Mouse (Mus musculus): ENCODE data around the gene Duoxa2. TPM values are rescaled to one million over a fixed set of nuclear protein-coding genes. Genes with fewer than 3 reads are reported as not detected.
A peak's percentile ranks its signal among the peaks of the same experiment; 100 is the strongest.

The Duoxa2 gene
- polyA plus RNA-seq, 1 experiment from 2014 or later, result not detected

DNA sequence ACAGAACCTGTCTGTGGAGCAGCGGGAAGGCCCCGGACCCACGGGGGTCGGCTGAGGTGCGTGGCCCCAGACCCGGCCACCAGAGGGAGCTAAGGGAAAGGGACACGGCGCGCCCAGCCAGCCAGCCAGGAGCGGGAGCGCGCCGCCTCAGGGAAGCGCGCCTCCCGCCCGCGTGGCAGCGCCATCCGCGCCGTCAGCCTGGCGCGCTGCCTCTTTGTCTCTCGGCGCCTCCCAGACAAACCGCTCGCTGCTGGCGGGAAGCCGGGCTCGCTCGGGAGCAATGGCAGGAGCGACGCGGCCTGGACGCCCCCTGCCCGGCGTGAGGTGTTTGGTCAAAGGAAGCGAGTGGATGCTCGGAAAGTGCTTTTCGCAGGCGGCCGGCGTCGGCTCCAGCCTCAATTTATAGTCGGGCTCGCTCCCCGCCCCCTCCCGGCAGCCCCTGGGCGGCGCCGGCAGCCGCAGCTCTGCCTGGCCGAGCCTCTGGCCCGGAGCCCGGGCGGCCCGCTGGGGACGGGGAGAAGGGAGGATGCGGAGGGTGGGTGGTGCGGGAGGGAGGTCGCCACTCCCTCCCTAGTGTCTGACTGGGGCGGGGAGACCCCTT lies 49.9 kb downstream of the Duoxa2 start:
- no peak for TF ChIP-seq EP300 (IDR thresholded peaks at IDR 0.05; ENCODE audit: low read depth)
- peak; percentile 86 for TF ChIP-seq CTCF (IDR thresholded peaks at IDR 0.05; ENCODE audit: low read depth)
- Histone ChIP-seq H3K4me3 (ENCODE audit: low read depth, low read length) (peak overlapping the region; percentile 69), H3K36me3 (replicated peaks; ENCODE audit: insufficient read depth, low read length) (0 out of 2 replicates have a peak, but pooled peaks cover 3% of the 10 kb centered on the region), H3K27ac (ENCODE audit: low read depth) (peak overlapping the region; percentile 70), H3K4me1 (ENCODE audit: insufficient read depth) (peaks cover 13% of the 10 kb centered on the region), H3K4me2 (ENCODE audit: low read depth, low read length) (peak overlapping the region; percentile 89), H3K27me3 (ENCODE audit: insufficient read depth, low read length) (no peaks in the 10 kb centered on the region), H3K9ac (replicated peaks) (peak overlapping the region; percentile 77), H3K9me3 (ENCODE audit: low read length) (no peaks in the 10 kb centered on the region)
- DNase-seq (peak; percentile 87), ATAC-seq (peak; percentile 91)
- 2% methylated on average over 47 of the region's 63 CpGs for WGBS (ENCODE audit: insufficient replicate concordance)

DNA sequence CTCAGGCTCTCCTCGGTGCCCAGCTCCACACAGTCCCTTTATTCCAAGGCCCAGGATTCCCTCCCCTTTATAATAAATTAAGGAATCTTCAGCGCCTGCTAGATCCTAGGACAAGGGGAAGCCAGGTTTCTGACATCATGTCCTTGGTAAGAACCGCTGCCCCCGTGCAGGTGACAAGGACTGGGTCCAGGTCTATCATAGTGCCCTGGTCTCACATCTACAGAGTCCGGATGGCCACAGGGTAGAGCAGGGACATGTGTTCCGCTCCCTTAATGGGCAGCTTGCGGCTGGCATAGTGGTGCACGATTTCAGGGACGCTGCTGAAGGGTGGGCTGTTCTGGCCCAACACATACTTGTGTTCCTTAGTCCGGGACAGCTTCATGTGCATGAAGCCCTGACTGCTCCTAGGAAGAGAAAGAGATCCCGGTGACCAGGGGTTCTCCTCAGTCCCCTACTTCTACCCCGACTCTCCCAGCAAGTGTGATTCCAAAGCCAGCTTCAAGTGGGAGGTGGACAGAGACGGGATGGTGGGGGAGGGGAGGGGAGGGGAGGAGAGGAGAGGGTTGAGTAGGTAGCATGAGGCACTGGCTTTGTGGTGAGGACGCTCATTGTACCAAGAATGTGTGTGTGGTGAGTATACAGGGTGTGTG lies 50.6 kb downstream of the Duoxa2 start:
- H3K36me3 ChIP-seq (replicated peaks; ENCODE audit: insufficient read depth, low read length), result 0 out of 2 replicates have a peak, but pooled peaks cover 3% of the 10 kb centered on the region
- TF ChIP-seq CTCF (IDR thresholded peaks at IDR 0.05; ENCODE audit: low read depth) (no peak), EP300 (IDR thresholded peaks at IDR 0.05; ENCODE audit: low read depth) (no peak)
- DNase-seq, result peak; percentile 30
- 27% methylated on average over 14 of the region's 14 CpGs for WGBS (ENCODE audit: insufficient replicate concordance)
- peak overlapping the region; percentile 89 for H3K4me2 ChIP-seq (ENCODE audit: low read depth, low read length)
- no peaks in the 10 kb centered on the region for H3K27me3 ChIP-seq (ENCODE audit: insufficient read depth, low read length)
- peak overlapping the region; percentile 70; the same call in 1 of the 2 replicates for H3K27ac ChIP-seq (ENCODE audit: low read depth)
- H3K9ac ChIP-seq (replicated peaks), result peak overlapping the region; percentile 77
- peak overlapping the region; percentile 69 for H3K4me3 ChIP-seq (ENCODE audit: low read depth, low read length)
- H3K4me1 ChIP-seq (ENCODE audit: insufficient read depth), result peaks cover 13% of the 10 kb centered on the region
- no peaks in the 10 kb centered on the region for H3K9me3 ChIP-seq (ENCODE audit: low read length)
- peak; percentile 47 for ATAC-seq

DNA sequence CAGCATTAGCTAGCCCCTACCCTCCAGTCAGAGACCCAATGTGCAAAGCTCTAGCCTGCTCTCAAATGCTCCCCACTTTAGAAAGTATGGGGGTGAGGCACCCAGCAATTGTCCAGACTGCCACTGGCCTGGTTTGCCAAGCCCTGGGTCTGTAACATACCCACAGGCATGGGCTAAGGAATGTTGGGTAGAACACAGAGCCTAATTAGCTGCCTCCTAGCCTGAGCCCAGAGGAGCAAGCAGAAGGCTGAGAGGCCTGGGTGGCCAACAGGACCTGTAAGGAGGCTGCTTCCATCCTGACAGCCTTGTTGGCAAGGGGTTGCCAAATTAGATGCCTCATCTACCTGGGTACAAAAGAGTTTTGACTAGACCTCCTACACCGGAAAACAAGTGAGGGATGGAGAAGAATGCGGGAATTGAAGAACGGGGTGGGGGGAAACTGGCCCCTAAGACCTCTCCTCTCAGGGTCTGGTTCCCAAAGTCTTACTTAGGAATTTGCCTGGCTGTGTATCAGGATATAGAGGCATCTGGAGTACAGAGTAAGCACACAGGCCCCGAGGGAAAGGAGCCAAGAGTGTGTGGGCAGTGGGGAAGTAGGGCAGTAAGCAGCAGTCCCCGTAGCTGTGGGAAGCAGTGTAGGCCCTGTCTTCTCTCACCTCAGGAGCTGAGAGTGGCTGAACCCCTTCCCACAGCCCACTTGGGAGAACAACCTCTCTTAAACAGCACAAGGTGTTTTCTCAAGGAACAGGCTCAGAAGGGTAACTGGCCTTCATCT lies 52.6 kb downstream of the Duoxa2 start:
- Histone ChIP-seq H3K9me3 (ENCODE audit: low read length) (no peaks in the 10 kb centered on the region), H3K4me2 (ENCODE audit: low read depth, low read length) (no peak overlapping the region), H3K4me3 (ENCODE audit: low read depth, low read length) (no peak overlapping the region), H3K27ac (ENCODE audit: low read depth) (no peak overlapping the region), H3K9ac (replicated peaks) (no peak overlapping the region), H3K36me3 (replicated peaks; ENCODE audit: insufficient read depth, low read length) (0 out of 2 replicates have a peak, but pooled peaks cover 3% of the 10 kb centered on the region), H3K27me3 (ENCODE audit: insufficient read depth, low read length) (no peaks in the 10 kb centered on the region), H3K4me1 (ENCODE audit: insufficient read depth) (peaks cover 13% of the 10 kb centered on the region)
- 71% methylated on average over 5 of the region's 5 CpGs for WGBS (ENCODE audit: insufficient replicate concordance)
- TF ChIP-seq CTCF (IDR thresholded peaks at IDR 0.05; ENCODE audit: low read depth) (no peak), EP300 (IDR thresholded peaks at IDR 0.05; ENCODE audit: low read depth) (no peak)
- DNase-seq (no peak), ATAC-seq (no peak)

- 73% methylated on average over 4 of the region's 4 CpGs for WGBS (ENCODE audit: insufficient replicate concordance)
- TF ChIP-seq EP300 (IDR thresholded peaks at IDR 0.05; ENCODE audit: low read depth) (no peak), CTCF (IDR thresholded peaks at IDR 0.05; ENCODE audit: low read depth) (no peak)
- ATAC-seq, result no peak
- Histone ChIP-seq H3K4me3 (ENCODE audit: low read depth, low read length) (no peak overlapping the region), H3K9ac (replicated peaks) (no peak overlapping the region), H3K4me1 (ENCODE audit: insufficient read depth) (peaks cover 13% of the 10 kb centered on the region), H3K4me2 (ENCODE audit: low read depth, low read length) (no peak overlapping the region), H3K27ac (ENCODE audit: low read depth) (no peak overlapping the region), H3K9me3 (ENCODE audit: low read length) (no peaks in the 10 kb centered on the region), H3K27me3 (ENCODE audit: insufficient read depth, low read length) (no peaks in the 10 kb centered on the region), H3K36me3 (replicated peaks; ENCODE audit: insufficient read depth, low read length) (peaks cover 5% of the 10 kb centered on the region; the same call in 1 of the 2 replicates)
- no peak for DNase-seq
These were observed 53.2 kb downstream of the Duoxa2 start for GRCm38 (mm10) chr2:122351931-122352329.

Other genes with a start within 250 kb of the Duoxa2 start
- 1.6 and 2.2 TPM in 2 replicates for gene Spg11, start 180.5 kb upstream of the Duoxa2 start, polyA plus RNA-seq (2015; fragmentation: Nextera tagmentation; extraction: Ambion mirVana)
- 1,317 and 1,377 TPM in 2 replicates for gene B2m, start 151.2 kb upstream of the Duoxa2 start, polyA plus RNA-seq (2015; fragmentation: Nextera tagmentation; extraction: Ambion mirVana)
- gene Trim69, start 138.2 kb upstream of the Duoxa2 start, polyA plus RNA-seq (2015; fragmentation: Nextera tagmentation; extraction: Ambion mirVana), result not detected in 2 replicates
- gene Patl2, start 112.7 kb upstream of the Duoxa2 start, polyA plus RNA-seq (2015; fragmentation: Nextera tagmentation; extraction: Ambion mirVana), result 0.14 and 0.18 TPM in 2 replicates
- gene Terb2, start 112.6 kb upstream of the Duoxa2 start, polyA plus RNA-seq (2015; fragmentation: Nextera tagmentation; extraction: Ambion mirVana), result not detected in 2 replicates
- 294 and 325 TPM in 2 replicates for gene Sord, start 64.2 kb upstream of the Duoxa2 start, polyA plus RNA-seq (2015; fragmentation: Nextera tagmentation; extraction: Ambion mirVana)
- gene Duox2, start 451 bp upstream of the Duoxa2 start, polyA plus RNA-seq (2015; fragmentation: Nextera tagmentation; extraction: Ambion mirVana), result 0.02 TPM in 2 replicates
- gene Duoxa1, start 14.8 kb downstream of the Duoxa2 start, polyA plus RNA-seq (2015; fragmentation: Nextera tagmentation; extraction: Ambion mirVana), result not detected in 2 replicates
- not detected in 2 replicates for gene Duox1, start 16.8 kb downstream of the Duoxa2 start, polyA plus RNA-seq (2015; fragmentation: Nextera tagmentation; extraction: Ambion mirVana)
- gene Shf, start 70.3 kb downstream of the Duoxa2 start, polyA plus RNA-seq (2015; fragmentation: Nextera tagmentation; extraction: Ambion mirVana), result 1.2 and 1.3 TPM in 2 replicates
- 1.8 TPM in 2 replicates for gene Slc28a2, start 127.6 kb downstream of the Duoxa2 start, polyA plus RNA-seq (2015; fragmentation: Nextera tagmentation; extraction: Ambion mirVana)
- gene Gm14085, start 186.0 kb downstream of the Duoxa2 start, polyA plus RNA-seq (2015; fragmentation: Nextera tagmentation; extraction: Ambion mirVana), result 0.05 TPM in 1 of 2 replicates, not detected in the other